Mouse (Mus musculus) forebrain, embryonic 14.5 days (tissue): ENCODE measurements around the gene Rps8. TPM values are rescaled to one million over a fixed set of nuclear protein-coding genes. Genes with fewer than 3 reads are reported as not detected.

ENCODE experiments used
- ATAC-seq: fragments of 200-750 bp; cut with Nextera tagmentation; 2 replicates; pipeline ENCODE4 v1.8.0; 2017; ENCODE audit warnings: mild to moderate bottlenecking, moderate library complexity
- DNase-seq: peaks from one replicate; pipeline ENCODE4 v3.0.0-alpha.2; 2015; ENCODE audit warnings: low spot score
- H3K27ac ChIP-seq: fragments of 300-500 bp; sonication (generic); 2 replicates; pipeline ENCODE4 v1.5.1; 2014; ENCODE audit warnings: low read depth, mild to moderate bottlenecking, control low read depth, low read length, moderate library complexity
- H3K27me3 ChIP-seq: fragments of 300-500 bp; sonication (generic); replicated peaks from 2 replicates; pipeline ENCODE4 v1.6.1; 2014; ENCODE audit warnings: low read length, control low read depth, mixed read lengths; ENCODE audit not compliant: control insufficient read depth, insufficient read depth
- H3K36me3 ChIP-seq: fragments of 300-500 bp; sonication (generic); 2 replicates; pipeline ENCODE4 v1.6.1; 2014; ENCODE audit warnings: low read length, control low read depth; ENCODE audit not compliant: control insufficient read depth, insufficient read depth
- H3K4me1 ChIP-seq: fragments of 300-500 bp; sonication (generic); 2 replicates; pipeline ENCODE4 v1.6.1; 2014; ENCODE audit warnings: antibody characterized with exemption, low read length, control low read depth; ENCODE audit not compliant: control insufficient read depth, insufficient read depth
- H3K4me2 ChIP-seq: fragments of 300-500 bp; sonication (generic); 2 replicates; pipeline ENCODE4 v1.6.1; 2014; ENCODE audit warnings: mild to moderate bottlenecking, control low read depth, low read length
- H3K4me3 ChIP-seq: fragments of 300-500 bp; sonication (generic); 2 replicates; pipeline ENCODE4 v1.5.1; 2014; ENCODE audit warnings: low read depth, low read length, control low read depth
- H3K9ac ChIP-seq: fragments of 300-500 bp; sonication (generic); 2 replicates; pipeline ENCODE4 v1.6.1; 2014; ENCODE audit warnings: mild to moderate bottlenecking, low read length, control low read depth, moderate library complexity
- H3K9me3 ChIP-seq: fragments of 300-500 bp; sonication (generic); replicated peaks from 2 replicates; pipeline ENCODE4 v1.6.1; 2016; ENCODE audit warnings: low read length, control low read depth, mixed read lengths; ENCODE audit not compliant: control insufficient read depth
- WGBS: fragments of 180-500 bp; shearing (Covaris S2); extraction: QIAGEN DNeasy Blood & Tissue Kit; methylation state at CpG from one replicate; pipeline ENCODE4 v1.1.7; 2014; 5-methylcytosine and 5-hydroxymethylcytosine counted together
- polyA plus RNA-seq: library from polyadenylated mRNA; unstranded; fragments of >200 nt; fragmentation: Nextera tagmentation; extraction: Ambion mirVana; gene quantifications from 2 replicates; pipeline ENCODE4 v1.2.1, GENCODE M21; 2014

Gene Rps8
- polyA plus RNA-seq, 1 experiment from 2014 or later = 797 TPM

DNA sequence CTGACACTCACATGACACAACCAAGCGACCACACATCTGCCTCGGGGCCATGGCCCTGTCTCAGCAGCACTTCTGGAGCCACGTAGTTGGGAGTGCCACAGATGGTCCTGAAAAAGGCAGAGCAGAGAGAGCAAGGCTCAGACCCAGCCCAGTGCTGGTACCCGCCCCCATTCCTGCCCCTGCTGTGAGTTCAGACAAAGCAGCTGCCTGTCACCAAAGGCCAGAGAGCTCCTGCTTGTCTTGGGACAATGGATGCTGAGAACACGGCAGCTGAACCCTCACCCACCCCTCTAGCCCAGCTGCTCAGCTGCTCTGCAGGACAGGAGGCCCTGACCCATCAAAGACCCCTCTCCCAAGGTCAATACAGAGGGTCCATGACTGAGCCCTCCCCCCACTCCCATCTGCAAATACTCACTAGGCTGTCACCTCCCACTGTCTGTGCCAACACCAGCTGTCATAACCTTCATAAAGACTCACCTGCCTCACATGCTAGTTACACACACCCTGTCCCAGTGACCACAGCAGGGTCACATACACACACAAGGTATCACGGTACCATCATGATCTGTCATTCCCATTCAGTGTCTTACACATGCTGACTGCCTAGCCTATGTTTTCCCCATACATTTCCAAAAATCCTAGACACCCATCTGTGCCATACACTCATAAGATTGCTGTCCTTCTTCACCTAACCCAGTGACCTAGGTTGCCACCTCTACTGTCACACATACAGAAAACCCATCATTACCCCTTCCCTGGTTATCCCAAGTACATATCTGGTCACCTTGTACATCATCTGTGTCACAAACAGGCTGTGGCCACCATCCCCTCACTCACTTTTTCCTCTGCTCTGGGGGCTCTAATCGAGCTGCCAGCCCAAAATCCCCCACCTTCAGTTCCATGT is 23.9 kb downstream of the Rps8 start:
- Histone ChIP-seq H3K4me3 (peak overlapping the region; percentile 90), H3K9ac (peak overlapping the region; percentile 84; the same call in 1 of the 2 replicates), H3K27ac (no peak overlapping the region), H3K36me3 (peaks cover 24% of the 10 kb centered on the region), H3K4me1 (peaks cover 18% of the 10 kb centered on the region), H3K9me3 (no peaks in the 10 kb centered on the region), H3K4me2 (peak overlapping the region; percentile 89), H3K27me3 (0 out of 2 replicates have a peak, but pooled peaks cover 3% of the 10 kb centered on the region)
- ATAC-seq (peak; percentile 16; the same call in 1 of the 2 replicates), DNase-seq (peak; percentile 62)
- WGBS = 5% methylated on average over 7 of the region's 7 CpGs

DNA sequence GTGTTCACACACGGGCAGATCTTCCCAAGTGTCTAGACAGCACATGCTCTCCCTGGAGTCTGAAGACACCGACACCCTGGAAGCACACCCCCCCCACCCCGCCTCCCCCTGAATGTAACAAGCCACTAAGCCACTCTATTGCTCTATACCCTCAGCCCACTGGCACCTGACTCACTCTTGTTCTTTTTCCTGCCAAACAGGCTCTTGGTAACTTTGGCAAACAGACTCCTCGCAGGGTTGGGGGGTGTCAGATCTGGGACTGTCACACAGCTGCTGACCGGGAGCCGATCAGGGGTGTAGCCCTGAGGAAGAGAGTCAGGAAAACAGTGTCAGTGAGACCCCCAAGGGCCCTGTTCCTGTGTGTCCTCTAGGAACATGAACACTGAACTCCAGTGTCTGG is 24.8 kb downstream of the Rps8 start:
- DNase-seq (no peak), ATAC-seq (no peak)
- 49% methylated on average over 6 of the region's 6 CpGs for WGBS
- Histone ChIP-seq H3K4me3 (no peak overlapping the region), H3K27ac (no peak overlapping the region), H3K27me3 (0 out of 2 replicates have a peak, but pooled peaks cover 3% of the 10 kb centered on the region), H3K9me3 (no peaks in the 10 kb centered on the region), H3K4me1 (peaks cover 18% of the 10 kb centered on the region), H3K9ac (peak overlapping the region; percentile 25; the same call in 1 of the 2 replicates), H3K36me3 (peaks cover 24% of the 10 kb centered on the region), H3K4me2 (0 out of 2 replicates have a peak overlapping the region, but pooled peaks have one; percentile 89)

DNA sequence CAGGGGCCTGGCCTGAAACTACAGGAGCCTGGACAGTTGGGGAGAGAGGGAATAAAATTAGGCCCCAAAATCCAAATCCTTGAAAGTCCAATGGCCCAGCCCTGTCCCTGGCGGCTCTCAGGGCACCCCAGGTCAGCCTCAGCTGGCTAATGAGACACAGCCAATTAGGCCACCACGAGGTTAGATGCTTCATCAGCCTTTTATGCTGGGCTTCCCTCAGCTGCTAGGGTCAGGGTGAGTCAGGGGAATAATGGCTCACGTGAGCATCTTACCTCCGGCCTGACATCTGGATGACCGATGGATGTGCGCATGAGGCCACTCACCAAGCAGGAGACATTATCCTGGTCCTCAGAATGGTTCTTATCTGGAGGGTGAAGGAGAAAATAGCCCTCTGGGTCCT is 25.3 kb downstream of the Rps8 start:
- Histone ChIP-seq H3K4me2 (no peak overlapping the region), H3K4me1 (peaks cover 21% of the 10 kb centered on the region), H3K36me3 (peaks cover 24% of the 10 kb centered on the region), H3K27me3 (0 out of 2 replicates have a peak, but pooled peaks cover 3% of the 10 kb centered on the region), H3K4me3 (no peak overlapping the region), H3K9me3 (no peaks in the 10 kb centered on the region), H3K9ac (no peak overlapping the region), H3K27ac (no peak overlapping the region)
- DNase-seq = no peak
- ATAC-seq = no peak
- 35% methylated on average over 6 of the region's 6 CpGs for WGBS

DNA sequence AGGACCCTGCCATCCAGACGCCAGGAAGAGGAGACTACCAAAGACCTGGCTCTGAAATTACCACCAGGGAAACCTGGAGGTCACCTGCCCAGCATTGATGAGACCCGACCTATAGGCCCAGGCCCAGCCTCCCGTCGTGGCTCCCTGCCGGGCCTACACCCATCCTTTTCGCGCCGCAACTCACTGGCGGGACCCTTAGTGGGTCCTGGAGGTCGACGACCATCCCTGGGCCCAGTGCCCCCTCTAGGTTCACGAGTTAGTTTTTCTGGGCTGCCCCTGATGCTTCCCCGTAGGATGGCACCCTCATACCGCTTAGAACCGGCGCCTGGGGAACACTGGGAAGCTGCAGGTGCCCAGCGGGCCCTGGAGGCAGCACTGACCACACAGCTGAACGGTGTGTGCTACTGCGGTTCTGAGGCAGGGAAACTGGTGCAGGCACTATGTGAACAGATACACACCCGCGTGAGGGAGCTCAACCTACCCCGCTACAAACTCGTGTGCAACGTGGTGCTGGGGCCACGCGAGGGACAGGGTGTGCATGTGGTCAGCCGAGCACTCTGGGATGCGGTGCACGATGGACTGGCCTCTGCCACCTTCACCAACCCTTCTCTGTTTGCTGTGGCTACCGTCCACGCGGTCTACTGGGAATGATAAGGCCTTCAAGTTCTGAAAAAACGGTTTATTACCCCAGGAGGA is 27.9 kb downstream of the Rps8 start:
- H3K9ac ChIP-seq = no peak overlapping the region
- DNase-seq (no peak), ATAC-seq (no peak)
- peaks cover 31% of the 10 kb centered on the region for H3K4me1 ChIP-seq
- H3K36me3 ChIP-seq = peaks cover 24% of the 10 kb centered on the region
- H3K4me2 ChIP-seq = no peak overlapping the region
- 0 out of 2 replicates have a peak, but pooled peaks cover 3% of the 10 kb centered on the region for H3K27me3 ChIP-seq
- H3K4me3 ChIP-seq = no peak overlapping the region
- H3K9me3 ChIP-seq = no peaks in the 10 kb centered on the region
- H3K27ac ChIP-seq = no peak overlapping the region
- 92% methylated on average over 33 of the region's 33 CpGs for WGBS

DNA sequence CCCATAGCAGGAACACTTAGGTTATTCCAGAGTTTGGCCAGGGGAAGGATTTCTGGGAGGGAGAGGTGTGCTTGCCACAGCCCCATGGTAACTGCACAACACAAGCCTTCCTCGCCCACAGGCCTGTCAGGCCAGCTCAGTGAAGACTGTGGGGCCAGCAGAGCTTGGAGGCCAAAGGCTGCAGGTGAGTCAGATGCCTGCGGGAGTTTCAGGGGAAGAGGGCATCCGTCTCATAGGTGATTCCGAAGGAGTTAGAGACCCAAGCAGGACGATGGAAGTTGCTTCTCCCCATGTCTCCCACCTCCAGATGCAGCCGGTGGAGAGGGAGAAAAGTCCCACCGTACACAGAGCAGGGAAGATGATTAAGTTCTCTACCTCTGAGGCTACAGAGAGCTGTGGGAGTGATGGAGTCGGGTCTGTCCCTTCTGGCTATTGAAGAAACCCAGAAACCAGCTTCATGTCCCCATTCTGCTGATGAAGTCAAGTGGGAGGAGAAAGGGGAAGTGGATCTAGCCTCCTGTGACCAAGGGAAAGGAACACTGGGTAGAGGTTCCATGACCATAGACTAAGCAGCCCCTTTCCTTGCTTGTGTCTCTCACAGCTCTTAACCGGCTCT is 29.3 kb downstream of the Rps8 start, which contains the start of gene Tctex1d4:
TSS of gene Tctex1d4 (plus strand) at position 120 of the 616 bp plus-strand sequence.
- Histone ChIP-seq H3K4me1 (peaks cover 18% of the 10 kb centered on the region), H3K36me3 (peaks cover 24% of the 10 kb centered on the region), H3K4me3 (no peak within 1 kb of the TSS), H3K4me2 (peak within 1 kb of the TSS; percentile 28; the same call in 1 of the 2 replicates), H3K27me3 (no peaks in the 10 kb centered on the region), H3K9me3 (no peaks in the 10 kb centered on the region), H3K9ac (peak within 1 kb of the TSS; percentile 55), H3K27ac (peak within 1 kb of the TSS; percentile 65; the same call in 1 of the 2 replicates)
- WGBS = 86% methylated on average over 9 of the region's 9 CpGs
- DNase-seq (no peak), ATAC-seq (no peak)

DNA sequence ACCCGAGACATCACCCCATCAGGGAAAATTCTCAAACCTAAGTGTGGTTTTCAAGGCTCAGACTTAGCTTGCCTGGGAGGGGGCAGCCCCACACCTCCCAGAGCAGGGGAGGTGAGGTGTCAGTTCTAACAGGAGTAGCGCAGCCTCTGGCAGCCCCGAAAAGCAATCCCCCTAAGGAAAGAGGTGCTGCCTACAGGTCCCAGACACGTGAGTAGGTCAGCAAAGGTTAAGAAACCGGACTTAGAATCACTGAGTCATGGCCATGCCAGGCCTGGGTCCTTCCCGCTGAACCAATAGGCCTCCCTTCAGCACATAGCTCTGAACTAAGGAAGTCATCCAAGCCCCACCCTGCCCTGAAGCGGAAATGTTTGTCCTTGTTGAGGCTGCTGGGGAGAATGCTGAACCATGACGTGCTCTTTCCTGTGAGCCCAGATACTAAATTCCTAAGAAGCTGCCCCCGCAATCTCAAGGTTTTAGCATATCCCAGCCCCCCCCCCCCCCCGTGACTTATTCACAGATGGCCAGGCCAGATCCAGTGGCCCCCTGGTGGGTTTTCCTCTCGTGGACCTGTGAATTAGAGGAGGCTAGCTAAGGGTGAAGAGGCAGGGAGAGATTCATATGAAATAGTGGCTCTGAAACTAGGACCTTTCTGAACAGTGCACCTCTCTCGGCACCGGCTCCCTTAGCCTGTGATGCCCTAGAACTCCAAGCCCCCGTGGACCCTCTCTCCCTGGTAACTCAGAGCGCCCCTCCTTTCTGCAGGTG is 30.0 kb downstream of the Rps8 start:
- ATAC-seq = peak; percentile 21; the same call in 1 of the 2 replicates
- Histone ChIP-seq H3K27me3 (no peaks in the 10 kb centered on the region), H3K4me2 (no peak overlapping the region), H3K4me3 (no peak overlapping the region), H3K4me1 (peaks cover 14% of the 10 kb centered on the region), H3K36me3 (peaks cover 24% of the 10 kb centered on the region), H3K27ac (peak overlapping the region; percentile 65; the same call in 1 of the 2 replicates), H3K9me3 (no peaks in the 10 kb centered on the region), H3K9ac (peak overlapping the region; percentile 55; the same call in 1 of the 2 replicates)
- DNase-seq = peak; percentile 21
- WGBS = 53% methylated on average over 15 of the region's 15 CpGs

DNA sequence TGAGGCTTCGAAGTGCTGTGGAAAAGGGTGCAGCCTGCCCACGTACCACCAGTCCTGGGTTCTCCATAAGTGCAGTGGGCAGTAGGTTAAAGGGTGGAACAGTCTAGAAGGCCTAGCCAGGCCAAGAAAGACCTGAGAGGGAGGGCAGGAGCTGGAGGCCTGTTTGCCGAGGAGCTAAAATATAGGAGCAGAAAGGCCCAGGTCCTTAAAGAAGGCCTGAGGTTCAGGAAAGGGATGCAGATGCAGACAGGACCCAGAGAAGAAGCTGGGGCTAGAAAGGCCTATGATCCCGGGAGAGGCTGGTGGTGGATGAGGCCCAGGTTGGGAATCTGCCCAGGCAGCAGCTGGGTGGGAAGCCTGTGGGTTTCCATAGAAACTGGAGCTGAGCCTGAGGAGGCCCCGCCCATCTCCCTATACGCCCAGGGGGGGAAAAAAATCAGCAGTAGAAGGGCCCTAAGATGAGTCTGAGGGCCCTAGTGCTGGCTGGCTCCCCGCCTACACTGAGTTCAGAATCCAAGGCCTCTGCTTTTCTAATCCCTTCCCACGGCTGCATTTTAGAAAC is 30.6 kb downstream of the Rps8 start, which contains the start of gene Btbd19:
TSS of gene Btbd19 (minus strand) at position 378 of the 562 bp plus-strand sequence.
- 32% methylated on average over 8 of the region's 8 CpGs for WGBS
- H3K9me3 ChIP-seq = no peaks in the 10 kb centered on the region
- DNase-seq (peak; percentile 87), ATAC-seq (peak; percentile 59)
- H3K36me3 ChIP-seq = peaks cover 21% of the 10 kb centered on the region
- no peaks in the 10 kb centered on the region for H3K27me3 ChIP-seq
- H3K4me1 ChIP-seq = peaks cover 14% of the 10 kb centered on the region
- H3K27ac ChIP-seq = peak within 1 kb of the TSS; percentile 65
- no peak within 1 kb of the TSS; the same call in 1 of the 2 replicates for H3K4me3 ChIP-seq
- H3K4me2 ChIP-seq = peak within 1 kb of the TSS; percentile 28; the same call in 1 of the 2 replicates
- peak within 1 kb of the TSS; percentile 55 for H3K9ac ChIP-seq
